Mouse (Mus musculus) limb, embryonic 10.5 days (tissue): ENCODE data around the gene Lrg1. TPM values are rescaled to one million over a fixed set of nuclear protein-coding genes. Genes with fewer than 3 reads are reported as not detected.
A peak's percentile ranks its signal among the peaks of the same experiment; 100 is the strongest.

ENCODE experiments used
- DNase-seq: peaks from one replicate; pipeline ENCODE4 v3.0.0-alpha.2; 2017; ENCODE audit warnings: low spot score
- H3K27ac ChIP-seq: fragments of 300-500 bp; sonication (generic); 2 replicates; pipeline ENCODE4 v1.5.1; 2016; ENCODE audit warnings: mild to moderate bottlenecking
- H3K27me3 ChIP-seq: fragments of 300-500 bp; sonication (generic); 2 replicates; pipeline ENCODE4 v1.6.1; 2016; ENCODE audit warnings: low read depth, mild to moderate bottlenecking; ENCODE audit not compliant: poor library complexity, severe bottlenecking
- H3K36me3 ChIP-seq: fragments of 300-500 bp; sonication (generic); 2 replicates; pipeline ENCODE4 v1.6.1; 2016; ENCODE audit warnings: mild to moderate bottlenecking, moderate library complexity
- H3K4me1 ChIP-seq: fragments of 300-500 bp; sonication (generic); 2 replicates; pipeline ENCODE4 v1.6.1; 2016
- H3K4me3 ChIP-seq: fragments of 300-500 bp; sonication (generic); 2 replicates; pipeline ENCODE4 v1.5.1; 2016; ENCODE audit warnings: mild to moderate bottlenecking, moderate library complexity
- H3K9me3 ChIP-seq: fragments of 300-500 bp; sonication (generic); replicated peaks from 2 replicates; pipeline ENCODE4 v1.6.1; 2016; ENCODE audit warnings: mild to moderate bottlenecking
- WGBS: fragments of 180-500 bp; shearing (Covaris S2); methylation state at CpG from one replicate; pipeline ENCODE4 v1.1.7; 2016; 5-methylcytosine and 5-hydroxymethylcytosine counted together
- polyA plus RNA-seq: library from polyadenylated mRNA; unstranded; fragments of >200 nt; fragmentation: Nextera tagmentation; extraction: Ambion mirVana; gene quantifications from 2 replicates; pipeline ENCODE4 v1.2.1, GENCODE M21; 2016

Lrg1 gene
- 0.23 TPM in 1 of 2 replicates, not detected in the other for polyA plus RNA-seq

DNA sequence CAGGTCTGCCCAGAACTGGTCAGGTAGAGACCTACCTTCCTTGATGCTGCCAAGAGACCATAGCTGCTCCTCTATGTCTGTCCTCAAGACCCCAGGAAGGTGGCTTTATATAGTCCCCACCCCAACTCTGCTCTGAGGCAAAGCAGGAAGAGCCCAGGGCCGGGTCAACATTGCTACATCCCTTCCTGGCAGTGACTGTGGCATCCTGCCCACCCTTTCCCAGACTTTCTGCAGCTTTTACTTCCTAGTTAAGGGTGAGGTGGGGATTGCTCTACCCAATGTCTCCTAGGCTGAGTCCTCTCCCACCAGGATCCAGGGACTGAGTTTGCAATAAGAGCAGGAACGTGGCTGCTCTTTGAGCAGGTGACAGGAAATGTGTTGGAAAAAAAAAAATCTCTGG, at the start of gene Lrg1:
Gene Lrg1 (minus strand): TSS at position 176 of the 400 bp plus-strand sequence.
- H3K4me1 ChIP-seq: peaks cover 33% of the 10 kb centered on the region
- 70% methylated on average over 2 of the region's 2 CpGs for WGBS
- peaks cover 9% of the 10 kb centered on the region for H3K9me3 ChIP-seq
- no peak within 1 kb of the TSS for H3K4me3 ChIP-seq
- 0 out of 2 replicates have a peak, but pooled peaks cover 4% of the 10 kb centered on the region for H3K36me3 ChIP-seq
- no peak within 1 kb of the TSS for H3K27ac ChIP-seq
- DNase-seq: no peak
- H3K27me3 ChIP-seq: peaks cover 97% of the 10 kb centered on the region

DNA sequence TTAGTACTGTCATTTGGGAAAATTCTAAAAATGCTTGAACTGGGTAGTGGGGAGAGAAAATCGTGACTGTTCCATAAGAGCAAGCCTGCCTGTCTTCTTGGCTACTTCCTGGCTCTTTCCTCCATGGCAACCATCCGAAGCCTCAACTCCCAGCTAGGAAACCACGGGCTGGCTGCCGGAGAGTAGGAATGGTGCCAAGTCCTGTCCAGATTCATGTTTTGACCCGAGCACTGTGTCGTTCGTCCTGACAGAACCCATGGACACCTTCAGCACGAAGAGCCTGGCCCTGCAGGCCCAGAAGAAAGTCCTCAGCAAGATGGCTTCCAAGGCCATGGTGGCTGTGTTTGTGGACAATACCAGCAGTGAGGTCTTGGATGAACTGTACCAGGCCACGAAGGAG, 49.7 kb upstream of the Lrg1 start:
- Histone ChIP-seq H3K4me1 (peaks cover 16% of the 10 kb centered on the region), H3K27ac (0 out of 2 replicates have a peak overlapping the region, but pooled peaks have one; percentile 42), H3K36me3 (peaks cover 22% of the 10 kb centered on the region), H3K4me3 (no peak overlapping the region), H3K9me3 (no peaks in the 10 kb centered on the region), H3K27me3 (no peaks in the 10 kb centered on the region)
- DNase-seq: no peak
- WGBS: 86% methylated on average over 9 of the region's 9 CpGs

DNA sequence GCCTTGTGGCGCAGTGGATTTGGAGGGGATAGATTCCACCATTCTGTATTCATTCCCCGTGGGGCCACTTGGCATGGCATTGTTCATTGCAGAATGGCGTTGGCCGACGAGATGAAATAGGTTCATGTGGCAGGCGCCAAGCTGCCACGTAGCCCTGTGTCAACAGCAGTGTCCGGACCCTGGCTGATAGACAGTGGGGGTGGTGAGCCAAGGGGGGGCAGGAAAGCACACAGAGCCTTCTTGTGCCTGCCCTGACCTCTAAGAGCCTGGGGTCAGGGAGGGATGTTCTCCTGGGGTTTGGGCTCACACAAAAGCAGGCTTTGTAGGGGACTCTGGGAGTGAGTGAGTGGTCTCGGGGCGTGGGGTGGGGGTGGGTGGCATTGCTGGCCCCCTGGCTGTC, 48.8 kb upstream of the Lrg1 start:
- Histone ChIP-seq H3K9me3 (no peaks in the 10 kb centered on the region), H3K27ac (peak overlapping the region; percentile 61), H3K36me3 (peaks cover 14% of the 10 kb centered on the region), H3K4me3 (no peak overlapping the region), H3K4me1 (peaks cover 16% of the 10 kb centered on the region), H3K27me3 (no peaks in the 10 kb centered on the region)
- DNase-seq: no peak
- 81% methylated on average over 10 of the region's 10 CpGs for WGBS

DNA sequence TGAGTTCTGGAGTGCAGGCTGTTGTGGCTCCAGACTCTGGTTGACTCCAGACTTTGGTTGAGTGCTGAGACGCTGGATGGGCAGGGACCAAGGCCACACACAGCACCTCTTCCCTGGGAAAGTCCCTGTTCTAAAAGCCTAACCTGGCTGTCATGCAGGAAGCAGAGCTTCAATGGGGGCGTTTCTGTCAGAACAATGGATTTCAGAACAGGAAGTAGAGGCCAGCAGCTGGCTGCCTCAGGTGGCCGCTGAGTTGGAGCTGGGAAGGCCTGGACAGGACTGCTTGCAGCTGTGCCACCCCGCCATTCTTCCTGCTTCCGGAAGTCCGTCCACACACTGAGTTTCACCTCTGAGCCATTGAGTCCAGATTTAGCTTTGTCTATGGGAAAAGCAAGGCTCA, 48.0 kb upstream of the Lrg1 start:
- DNase-seq: peak; percentile 41
- 76% methylated on average over 6 of the region's 6 CpGs for WGBS
- H3K4me3 ChIP-seq: no peak overlapping the region
- H3K4me1 ChIP-seq: peaks cover 16% of the 10 kb centered on the region
- peak overlapping the region; percentile 61 for H3K27ac ChIP-seq
- H3K36me3 ChIP-seq: peaks cover 6% of the 10 kb centered on the region
- H3K9me3 ChIP-seq: no peaks in the 10 kb centered on the region
- no peaks in the 10 kb centered on the region for H3K27me3 ChIP-seq

DNA sequence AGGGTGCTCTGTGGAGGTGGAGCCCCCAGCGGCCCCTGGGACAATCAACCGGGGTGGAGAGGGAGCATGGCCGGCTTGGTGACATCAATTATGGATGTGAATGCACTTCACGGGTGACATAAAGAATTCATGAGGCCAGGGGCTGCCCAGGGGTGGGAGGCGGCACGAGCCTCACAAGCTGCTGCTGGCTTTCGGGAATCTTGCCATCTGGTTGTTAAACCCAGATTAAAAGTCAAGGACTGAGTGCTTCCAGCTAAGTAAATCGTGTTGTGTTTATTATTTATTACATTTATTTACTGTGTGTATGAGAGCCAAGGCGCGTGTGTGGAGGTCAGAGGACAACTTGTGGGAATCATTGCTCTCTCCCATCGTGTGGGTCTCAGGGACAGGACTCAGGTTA, 43.9 kb upstream of the Lrg1 start:
- no peak for DNase-seq
- H3K36me3 ChIP-seq: no peaks in the 10 kb centered on the region
- peaks cover 29% of the 10 kb centered on the region for H3K4me1 ChIP-seq
- no peak overlapping the region for H3K4me3 ChIP-seq
- WGBS: 74% methylated on average over 11 of the region's 11 CpGs
- H3K27ac ChIP-seq: no peak overlapping the region
- no peaks in the 10 kb centered on the region for H3K9me3 ChIP-seq
- peaks cover 12% of the 10 kb centered on the region for H3K27me3 ChIP-seq

DNA sequence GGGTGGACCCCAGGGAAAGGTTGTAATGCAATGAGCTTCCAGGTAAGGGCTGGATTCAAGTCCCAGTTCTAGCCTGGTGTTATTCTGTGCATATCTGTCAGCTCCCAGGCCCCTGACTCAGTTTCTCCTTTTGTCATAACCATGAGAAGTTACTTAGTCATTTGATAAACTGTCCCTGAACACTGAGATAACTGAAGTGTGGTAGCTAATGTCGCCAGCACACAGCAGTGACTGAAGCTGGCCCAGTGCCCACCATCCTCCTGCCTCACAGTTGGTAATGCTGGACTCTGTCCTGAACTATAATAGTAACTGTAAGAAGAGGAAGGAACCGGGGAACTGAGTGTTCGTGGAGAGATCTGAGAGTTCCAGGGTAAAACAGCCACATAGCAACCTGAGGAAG, 42.7 kb upstream of the Lrg1 start:
- Histone ChIP-seq H3K9me3 (no peaks in the 10 kb centered on the region), H3K36me3 (no peaks in the 10 kb centered on the region), H3K4me1 (peaks cover 18% of the 10 kb centered on the region), H3K27ac (no peak overlapping the region), H3K27me3 (peaks cover 17% of the 10 kb centered on the region), H3K4me3 (no peak overlapping the region)
- no peak for DNase-seq
- 85% methylated on average over 3 of the region's 3 CpGs for WGBS

DNA sequence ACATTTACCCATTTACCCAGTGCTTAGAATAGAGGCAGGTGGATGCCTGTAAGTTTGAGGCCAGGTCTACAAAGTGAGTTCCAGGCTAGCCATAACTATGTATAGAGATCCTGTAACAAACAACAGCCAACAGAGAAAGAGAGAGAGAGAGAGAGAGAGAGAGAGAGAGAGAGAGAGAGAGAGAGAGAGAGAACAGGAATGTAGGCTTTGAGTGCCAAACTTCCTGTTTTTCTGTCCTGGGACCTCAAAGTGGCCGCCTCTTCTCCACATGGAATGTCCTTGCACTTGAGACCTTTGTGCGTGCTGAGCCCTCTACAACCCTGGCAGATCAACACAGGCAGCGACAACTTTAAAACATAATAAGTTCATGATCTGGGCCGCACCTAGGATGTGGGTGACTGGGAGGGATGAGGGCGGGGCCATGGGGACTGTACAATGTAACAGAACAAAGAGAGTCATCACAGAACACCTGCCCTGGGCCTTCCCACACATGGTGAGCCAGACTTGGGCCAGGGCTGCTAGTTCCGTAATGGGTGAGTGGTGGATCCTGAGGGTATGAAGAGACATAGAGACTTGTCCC, 41.8 kb upstream of the Lrg1 start:
- H3K36me3 ChIP-seq: no peaks in the 10 kb centered on the region
- peaks cover 26% of the 10 kb centered on the region for H3K27me3 ChIP-seq
- no peaks in the 10 kb centered on the region for H3K9me3 ChIP-seq
- H3K4me3 ChIP-seq: peak overlapping the region; percentile 57; the same call in 1 of the 2 replicates
- 0 out of 2 replicates have a peak overlapping the region, but pooled peaks have one; percentile 74 for H3K27ac ChIP-seq
- 78% methylated on average over 6 of the region's 6 CpGs for WGBS
- no peak for DNase-seq
- H3K4me1 ChIP-seq: peaks cover 18% of the 10 kb centered on the region

DNA sequence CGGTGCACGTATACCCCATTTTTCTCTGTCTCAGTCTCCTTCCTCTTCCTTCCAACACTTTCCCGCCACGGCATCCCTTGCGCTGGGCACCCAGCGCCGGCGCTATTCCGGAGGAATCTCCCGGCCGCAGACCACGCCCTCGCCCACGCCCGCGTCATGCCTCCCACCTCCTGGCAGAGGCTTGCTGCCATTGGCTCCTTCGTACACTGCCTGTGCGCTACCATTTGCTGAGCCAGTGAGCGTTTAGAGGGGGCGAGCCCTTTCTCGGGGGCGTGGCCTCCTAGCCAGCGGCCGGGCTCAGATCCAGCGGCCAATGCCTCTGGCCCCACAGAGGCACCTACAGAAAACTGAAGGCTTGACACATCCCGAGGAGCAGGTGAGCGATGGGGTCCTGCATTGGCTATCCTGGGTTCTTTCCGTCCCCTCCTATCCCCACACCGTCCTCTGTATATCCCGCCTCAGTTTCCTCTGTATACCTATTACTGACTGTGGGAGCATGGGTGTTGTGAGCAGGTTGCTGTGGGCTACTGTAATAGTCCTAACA, 40.5 kb upstream of the Lrg1 start, which contains the start of gene Tnfaip8l1:
Gene Tnfaip8l1 (plus strand): TSS at position 247 of the 544 bp plus-strand sequence.
- WGBS: 2% methylated on average over 30 of the region's 30 CpGs
- H3K27me3 ChIP-seq: peaks cover 39% of the 10 kb centered on the region
- peaks cover 18% of the 10 kb centered on the region for H3K4me1 ChIP-seq
- DNase-seq: peak; percentile 93
- H3K36me3 ChIP-seq: no peaks in the 10 kb centered on the region
- peak within 1 kb of the TSS; percentile 57 for H3K4me3 ChIP-seq
- H3K9me3 ChIP-seq: no peaks in the 10 kb centered on the region
- peak within 1 kb of the TSS; percentile 74 for H3K27ac ChIP-seq

DNA sequence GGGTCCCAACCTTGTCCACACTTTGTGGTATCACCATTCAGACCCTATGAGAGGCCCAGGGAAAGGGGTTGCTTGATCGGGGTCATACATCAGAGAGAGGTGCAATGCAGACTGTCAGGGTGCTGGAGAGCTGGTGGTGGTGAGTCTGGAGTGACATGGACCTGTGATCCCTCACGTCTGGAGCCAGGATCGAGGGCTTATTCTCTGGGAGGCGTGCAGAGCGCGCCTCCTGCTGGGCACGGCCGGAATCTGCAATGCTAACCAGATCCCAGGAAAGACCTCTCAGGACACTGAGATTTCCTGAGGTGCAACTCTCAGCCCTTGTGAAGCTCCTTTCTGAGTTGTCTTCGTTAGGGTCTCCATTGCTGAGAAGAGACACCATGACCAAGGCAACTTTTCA, 37.9 kb upstream of the Lrg1 start:
- 4% methylated on average over 9 of the region's 9 CpGs for WGBS
- H3K9me3 ChIP-seq: no peaks in the 10 kb centered on the region
- H3K36me3 ChIP-seq: no peaks in the 10 kb centered on the region
- no peak overlapping the region for H3K4me3 ChIP-seq
- peaks cover 18% of the 10 kb centered on the region for H3K4me1 ChIP-seq
- no peak overlapping the region for H3K27ac ChIP-seq
- DNase-seq: peak; percentile 81
- peaks cover 65% of the 10 kb centered on the region for H3K27me3 ChIP-seq

DNA sequence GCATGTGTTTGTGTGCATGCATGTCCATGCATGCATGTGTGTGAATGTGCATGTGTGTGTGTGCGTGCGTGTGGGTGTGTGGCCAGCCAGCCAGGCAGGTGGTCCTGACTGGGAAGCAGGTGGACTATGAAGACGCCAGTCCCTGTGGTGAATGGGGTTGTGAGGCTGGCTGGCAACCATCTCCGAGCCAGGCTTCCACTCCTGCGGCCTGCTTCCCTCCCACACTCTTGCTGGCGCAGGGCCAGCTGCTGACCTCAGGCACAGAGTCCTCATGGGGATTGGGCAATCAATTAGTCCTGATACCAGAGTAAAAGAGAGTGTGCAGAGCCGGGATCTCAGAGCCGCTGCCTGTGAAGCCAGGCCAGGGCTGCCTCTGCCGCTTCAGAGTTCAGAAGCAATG, 31.8 kb upstream of the Lrg1 start:
- Histone ChIP-seq H3K4me1 (peaks cover 15% of the 10 kb centered on the region), H3K27me3 (peaks cover 95% of the 10 kb centered on the region), H3K9me3 (no peaks in the 10 kb centered on the region), H3K4me3 (no peak overlapping the region), H3K27ac (no peak overlapping the region), H3K36me3 (no peaks in the 10 kb centered on the region)
- peak; percentile 57 for DNase-seq
- WGBS: 62% methylated on average over 9 of the region's 9 CpGs

DNA sequence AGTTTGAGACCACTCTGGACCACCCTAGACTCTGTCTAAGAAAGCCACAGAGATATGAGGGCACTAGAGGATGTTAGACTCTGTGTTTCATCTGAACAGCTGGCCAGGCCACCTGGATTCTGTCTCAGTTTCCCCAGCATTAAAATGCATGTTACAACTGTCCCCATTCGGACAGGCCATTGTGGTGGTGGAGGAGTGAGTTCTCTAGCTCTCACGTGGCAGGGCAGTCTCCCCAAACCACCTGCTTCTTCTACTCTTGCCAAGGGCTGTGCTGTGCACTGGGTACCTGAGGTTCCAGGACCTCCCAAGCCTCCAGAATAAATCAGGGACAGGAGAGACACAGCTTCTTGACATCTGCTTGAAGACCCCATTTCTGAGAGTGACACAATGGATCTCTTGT, 28.1 kb upstream of the Lrg1 start:
- no peaks in the 10 kb centered on the region for H3K9me3 ChIP-seq
- H3K4me3 ChIP-seq: no peak overlapping the region
- WGBS: 46% methylated on average over 2 of the region's 2 CpGs
- DNase-seq: no peak
- H3K27ac ChIP-seq: no peak overlapping the region
- peaks cover 95% of the 10 kb centered on the region for H3K27me3 ChIP-seq
- no peaks in the 10 kb centered on the region for H3K36me3 ChIP-seq
- H3K4me1 ChIP-seq: peaks cover 21% of the 10 kb centered on the region

DNA sequence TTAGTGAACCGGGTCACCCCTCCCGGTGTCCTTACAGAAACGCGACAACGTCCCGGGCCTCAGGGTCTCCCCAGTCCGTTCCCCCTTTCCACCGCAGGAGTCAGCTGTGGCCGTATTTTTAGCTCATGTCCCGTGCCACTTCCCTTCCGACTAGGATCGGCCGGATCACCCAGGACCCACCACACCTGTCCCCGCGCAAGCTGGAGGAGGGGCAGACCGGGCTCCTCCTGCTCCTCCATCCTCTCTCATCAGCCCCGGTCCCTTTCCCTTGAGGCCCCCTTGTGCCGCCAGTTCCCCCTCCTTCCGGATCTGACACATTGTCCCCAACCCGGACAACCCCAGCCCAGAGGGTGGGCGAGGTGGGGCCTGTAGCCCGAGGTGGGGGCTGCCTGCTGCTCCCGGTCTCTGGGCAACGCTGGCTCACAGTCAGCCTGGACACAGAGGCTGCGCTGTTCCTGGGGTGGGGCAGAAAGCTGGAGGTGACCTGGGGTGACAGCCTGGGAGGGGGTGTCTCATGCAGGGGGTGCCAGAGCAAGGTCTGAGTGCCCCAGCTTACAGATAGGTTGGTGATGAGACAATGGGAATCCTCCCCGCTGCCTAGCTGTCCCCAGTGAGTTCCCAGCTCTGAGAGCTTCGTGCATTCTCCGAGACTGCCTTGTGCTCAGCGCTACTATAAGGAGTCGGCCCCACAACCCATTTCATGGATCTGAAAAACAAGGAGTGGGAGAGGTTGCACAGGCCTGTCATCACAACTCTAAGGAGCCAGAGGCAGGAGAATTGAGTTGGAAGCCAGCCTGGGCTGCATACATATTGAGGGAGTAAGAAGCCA, 27.2 kb upstream of the Lrg1 start:
- Histone ChIP-seq H3K27ac (0 out of 2 replicates have a peak overlapping the region, but pooled peaks have one; percentile 9), H3K4me1 (peaks cover 21% of the 10 kb centered on the region), H3K4me3 (peak overlapping the region; percentile 32), H3K27me3 (peaks cover 97% of the 10 kb centered on the region), H3K9me3 (no peaks in the 10 kb centered on the region), H3K36me3 (no peaks in the 10 kb centered on the region)
- 2% methylated on average over 30 of the region's 30 CpGs for WGBS
- DNase-seq: no peak

DNA sequence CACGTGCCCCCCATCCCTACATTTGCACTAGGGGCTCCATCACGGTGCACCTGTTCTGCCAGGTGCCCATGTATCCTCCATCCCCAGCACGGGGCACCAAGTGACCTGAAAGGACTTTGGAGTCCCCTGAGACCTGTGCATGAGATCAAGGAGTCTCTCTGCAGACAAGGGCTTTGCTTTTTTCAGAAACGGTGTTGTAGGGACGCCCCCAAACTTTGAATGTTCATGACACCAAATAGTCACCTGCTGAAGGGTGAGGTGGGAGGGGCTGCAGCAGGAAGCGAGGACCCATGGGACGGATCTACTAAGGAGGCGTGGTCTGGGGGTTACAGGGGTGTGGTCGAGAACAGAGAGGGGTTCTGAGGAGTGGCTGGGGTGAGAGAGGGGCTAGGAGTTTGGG, 26.5 kb upstream of the Lrg1 start:
- Histone ChIP-seq H3K4me3 (peak overlapping the region; percentile 32; the same call in 1 of the 2 replicates), H3K36me3 (no peaks in the 10 kb centered on the region), H3K4me1 (peaks cover 14% of the 10 kb centered on the region), H3K27ac (no peak overlapping the region), H3K9me3 (no peaks in the 10 kb centered on the region), H3K27me3 (peaks cover 97% of the 10 kb centered on the region)
- 20% methylated on average over 9 of the region's 9 CpGs for WGBS
- no peak for DNase-seq
